Mouse (Mus musculus) retina, postnatal 7 days (tissue): ENCODE data around the gene Celsr3.
A peak's percentile ranks its signal among the peaks of the same experiment; 100 is the strongest.

Experiments used
- DNase-seq: peaks from one replicate; pipeline ENCODE4 v3.0.0-alpha.2; 2012; ENCODE audit warnings: low read depth, low spot score

The Celsr3 gene

GRCm38 (mm10) chr9:108825820-108826699 is at the start of gene Celsr3:
TSS of gene Celsr3 (plus strand) at chr9:108826320.
- DNase-seq: peak; percentile 90

GRCm38 (mm10) chr9:108776614-108777013 is 49.5 kb upstream of the Celsr3 start:
- no peak for DNase-seq

- DNase-seq: no peak
Measured at GRCm38 (mm10) chr9:108777276-108777675, 48.8 kb upstream of the Celsr3 start.

GRCm38 (mm10) chr9:108780959-108781358 is 45.2 kb upstream of the Celsr3 start:
- no peak for DNase-seq

GRCm38 (mm10) chr9:108781891-108782290 is 44.2 kb upstream of the Celsr3 start:
- no peak for DNase-seq

GRCm38 (mm10) chr9:108782836-108783547 is 43.1 kb upstream of the Celsr3 start:
- DNase-seq: no peak

- DNase-seq: peak; percentile 89
Measured at GRCm38 (mm10) chr9:108783548-108784463, 42.3 kb upstream of the Celsr3 start, which contains the start of gene Ip6k2. TSS of gene Ip6k2 (plus strand) at chr9:108783796.

- peak; percentile 14 for DNase-seq
Measured at GRCm38 (mm10) chr9:108785416-108785815, 40.7 kb upstream of the Celsr3 start.

- DNase-seq: no peak
Measured at GRCm38 (mm10) chr9:108786494-108786893, 39.6 kb upstream of the Celsr3 start.

GRCm38 (mm10) chr9:108787080-108787479 is 39.0 kb upstream of the Celsr3 start:
- DNase-seq: no peak

- DNase-seq: no peak
Measured at GRCm38 (mm10) chr9:108788713-108789112, 37.4 kb upstream of the Celsr3 start.

- no peak for DNase-seq
Measured at GRCm38 (mm10) chr9:108792307-108792706, 33.8 kb upstream of the Celsr3 start.

GRCm38 (mm10) chr9:108792730-108793129 is 33.4 kb upstream of the Celsr3 start:
- no peak for DNase-seq

GRCm38 (mm10) chr9:108795281-108795680 is 30.8 kb upstream of the Celsr3 start:
- no peak for DNase-seq

- no peak for DNase-seq
Measured at GRCm38 (mm10) chr9:108795762-108796161, 30.4 kb upstream of the Celsr3 start.

- no peak for DNase-seq
Measured at GRCm38 (mm10) chr9:108796351-108796981, 29.7 kb upstream of the Celsr3 start.

- DNase-seq: no peak
Measured at GRCm38 (mm10) chr9:108797477-108797876, 28.6 kb upstream of the Celsr3 start.

GRCm38 (mm10) chr9:108798508-108799075 is 27.5 kb upstream of the Celsr3 start:
- DNase-seq: no peak

GRCm38 (mm10) chr9:108799564-108799963 is 26.6 kb upstream of the Celsr3 start:
- no peak for DNase-seq

GRCm38 (mm10) chr9:108805768-108806167 is 20.4 kb upstream of the Celsr3 start:
- no peak for DNase-seq

- DNase-seq: no peak
Measured at GRCm38 (mm10) chr9:108806379-108806778, 19.7 kb upstream of the Celsr3 start.
